Mouse (Mus musculus) intestine, embryonic 16.5 days (tissue): Measurements from ENCODE around the gene Aacs. TPM values are rescaled to one million over a fixed set of nuclear protein-coding genes. Genes with fewer than 3 reads are reported as not detected.
"Not testable (repeated sequence)": the region's sequence is repeated elsewhere in the genome, so short reads cannot be mapped to it uniquely, and the experiment has no call there.

Experiments
- ATAC-seq: fragments of 200-750 bp; cut with Nextera tagmentation; 2 replicates; pipeline ENCODE4 v1.8.0; 2017; ENCODE audit warnings: moderate TSS enrichment, moderate library complexity
- H3K27ac ChIP-seq: fragments of 300-500 bp; sonication (generic); 2 replicates; pipeline ENCODE4 v1.5.1; 2014; ENCODE audit warnings: mild to moderate bottlenecking, low read length
- H3K27me3 ChIP-seq: fragments of 300-500 bp; sonication (generic); replicated peaks from 2 replicates; pipeline ENCODE4 v1.6.1; 2014; ENCODE audit warnings: low read length, control low read depth, mixed read lengths; ENCODE audit not compliant: control insufficient read depth, insufficient read depth
- H3K36me3 ChIP-seq: fragments of 300-500 bp; sonication (generic); 2 replicates; pipeline ENCODE4 v1.6.1; 2014; ENCODE audit warnings: low read length, control low read depth; ENCODE audit not compliant: control insufficient read depth, insufficient read depth
- H3K4me1 ChIP-seq: fragments of 300-500 bp; sonication (generic); 2 replicates; pipeline ENCODE4 v1.6.1; 2014; ENCODE audit warnings: low read length, control low read depth, mixed read lengths; ENCODE audit not compliant: control insufficient read depth, insufficient read depth
- H3K4me2 ChIP-seq: fragments of 300-500 bp; sonication (generic); 2 replicates; pipeline ENCODE4 v1.6.1; 2014; ENCODE audit warnings: low read depth, low read length, control low read depth
- H3K4me3 ChIP-seq: fragments of 300-500 bp; sonication (generic); 2 replicates; pipeline ENCODE4 v1.5.1; 2014; ENCODE audit warnings: mild to moderate bottlenecking, low read length
- H3K9ac ChIP-seq: fragments of 300-500 bp; sonication (generic); 2 replicates; pipeline ENCODE4 v1.6.1; 2014; ENCODE audit warnings: low read depth, low read length
- H3K9me3 ChIP-seq: fragments of 300-500 bp; sonication (generic); 2 replicates; pipeline ENCODE4 v1.6.1; 2016; ENCODE audit warnings: low read length, control low read depth; ENCODE audit not compliant: control insufficient read depth
- WGBS: fragments of 180-500 bp; shearing (Covaris S2); extraction: QIAGEN DNeasy Blood & Tissue Kit; methylation state at CpG from one replicate; pipeline ENCODE4 v1.1.7; 2014; 5-methylcytosine and 5-hydroxymethylcytosine counted together
- polyA plus RNA-seq: library from polyadenylated mRNA; unstranded; fragments of >200 nt; fragmentation: Nextera tagmentation; extraction: Ambion mirVana; gene quantifications from 2 replicates; pipeline ENCODE4 v1.2.1, GENCODE M21; 2015

Aacs gene
- 81.3 and 83.5 TPM in 2 replicates for polyA plus RNA-seq

DNA sequence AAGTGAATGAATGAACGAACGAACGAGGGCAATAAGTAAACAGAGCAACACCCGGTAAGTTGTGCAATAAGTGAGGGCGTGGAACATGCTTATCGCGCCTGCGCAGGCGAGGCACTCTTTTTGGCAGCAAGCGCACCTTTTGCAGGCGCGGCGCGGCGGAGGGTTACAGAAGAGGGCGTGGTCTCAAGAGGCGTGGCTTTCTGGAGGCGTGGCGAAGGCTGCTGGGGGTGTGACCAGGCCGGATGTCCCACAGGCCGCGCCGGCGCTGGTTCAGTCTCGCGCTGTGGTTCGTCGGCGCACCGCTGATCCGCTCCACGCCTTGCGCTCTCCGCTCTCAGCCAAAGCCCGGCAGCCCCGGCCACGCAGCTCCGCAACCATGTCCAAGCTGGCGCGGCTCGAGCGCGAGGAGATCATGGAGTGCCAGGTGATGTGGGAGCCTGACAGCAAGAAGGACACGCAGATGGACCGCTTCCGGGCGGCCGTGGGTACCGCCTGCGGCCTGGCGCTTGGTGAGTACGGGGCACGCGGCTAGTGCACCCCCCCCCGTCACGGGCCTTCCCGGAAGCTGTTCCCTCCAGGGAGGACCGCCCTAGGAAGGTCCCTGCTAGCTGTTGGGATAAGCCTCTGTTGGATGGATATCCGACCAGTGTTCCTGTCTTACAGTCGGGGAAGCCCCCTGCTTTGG lies at the start of gene Aacs:
Aacs (plus strand) TSS at position 214 of the 685 bp plus-strand sequence.
- under 1% methylated on average over 60 of the region's 60 CpGs for WGBS
- Histone ChIP-seq H3K36me3 (no peaks in the 10 kb centered on the region), H3K27ac (peak within 1 kb of the TSS; percentile 87), H3K4me1 (peaks cover 35% of the 10 kb centered on the region), H3K9me3 (no peaks in the 10 kb centered on the region), H3K9ac (peak within 1 kb of the TSS; percentile 85), H3K4me3 (peak within 1 kb of the TSS; percentile 90), H3K4me2 (peak within 1 kb of the TSS; percentile 90), H3K27me3 (no peaks in the 10 kb centered on the region)
- ATAC-seq, result peak; percentile 92

DNA sequence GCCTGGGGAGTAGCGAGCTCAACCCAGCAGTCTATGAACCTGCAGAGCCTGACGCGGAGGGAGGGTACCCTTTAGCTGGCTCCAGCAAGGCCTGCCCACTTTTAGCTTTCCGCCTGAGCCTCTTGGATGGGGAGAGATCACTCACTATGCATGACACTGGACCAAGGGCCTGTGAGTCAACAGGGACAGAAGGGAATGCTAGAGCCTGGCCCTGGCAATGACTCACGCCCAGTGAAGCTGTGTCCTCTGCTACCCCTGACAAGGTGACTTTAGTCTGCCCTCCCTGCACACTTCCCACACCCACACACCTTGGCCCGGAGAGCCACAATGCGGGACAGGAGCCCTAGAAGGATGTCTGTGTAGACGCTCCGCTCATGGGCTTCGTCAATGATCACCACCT lies 49.3 kb upstream of the Aacs start:
- Histone ChIP-seq H3K36me3 (peaks cover 54% of the 10 kb centered on the region), H3K27ac (no peak overlapping the region), H3K27me3 (no peaks in the 10 kb centered on the region), H3K4me2 (no peak overlapping the region), H3K9me3 (no peaks in the 10 kb centered on the region), H3K9ac (no peak overlapping the region), H3K4me1 (no peaks in the 10 kb centered on the region), H3K4me3 (no peak overlapping the region)
- ATAC-seq, result no peak
- WGBS, result 91% methylated on average over 10 of the region's 10 CpGs

DNA sequence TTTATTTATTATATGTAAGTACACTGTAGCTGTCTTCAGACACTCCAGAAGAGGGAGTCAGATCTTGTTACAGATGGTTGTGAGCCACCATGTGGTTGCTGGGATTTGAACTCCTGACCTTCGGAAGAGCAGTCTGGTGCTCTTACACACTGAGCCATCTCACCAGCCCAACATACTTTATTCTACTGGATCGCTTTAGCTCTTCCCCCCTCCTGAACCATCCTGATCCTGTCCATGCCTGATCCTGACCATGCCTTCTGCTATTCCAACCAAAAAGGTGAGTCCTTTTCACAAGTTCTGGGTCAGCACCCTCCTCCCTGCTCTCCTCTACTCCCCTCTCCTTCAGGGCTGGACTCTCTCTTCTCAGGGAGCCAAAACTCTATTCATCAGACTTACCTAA lies 43.3 kb upstream of the Aacs start:
- not testable (repeated sequence) for ATAC-seq, H3K27ac ChIP-seq, H3K4me2 ChIP-seq, H3K9me3 ChIP-seq, H3K4me1 ChIP-seq, H3K27me3 ChIP-seq, H3K4me3 ChIP-seq, H3K9ac ChIP-seq
- H3K36me3 ChIP-seq, result peaks cover 23% of the 10 kb centered on the region
- WGBS, result 88% methylated on average over 2 of the region's 2 CpGs

DNA sequence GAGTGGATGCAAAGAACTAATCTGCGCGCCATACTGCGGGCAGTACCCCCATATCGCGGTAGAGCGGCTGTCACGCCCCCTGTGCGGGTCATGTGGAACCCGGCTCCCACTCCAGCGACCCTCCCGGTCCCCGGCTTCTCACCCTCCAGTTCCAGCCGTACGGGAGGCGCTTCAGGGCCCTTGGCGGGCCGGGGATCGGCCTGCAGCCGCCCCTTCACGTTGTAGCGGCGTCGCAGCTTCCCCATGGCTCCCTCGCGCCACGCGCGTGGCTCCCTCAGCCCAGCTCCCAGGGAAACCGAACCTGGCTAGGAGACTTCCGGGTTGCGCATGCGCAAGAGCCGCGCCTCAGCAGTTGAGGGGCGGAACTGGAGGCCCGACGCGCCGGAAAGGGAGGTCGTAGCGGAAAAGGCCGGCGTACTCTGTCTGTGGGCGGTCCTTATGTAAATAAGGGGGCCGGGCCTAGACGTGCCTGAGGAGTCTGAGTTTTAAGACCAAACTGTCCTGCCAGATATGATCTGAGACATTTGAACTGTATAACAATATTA lies 41.7 kb upstream of the Aacs start, which contains the start of gene Dhx37:
Dhx37 (minus strand) TSS at position 329 of the 545 bp plus-strand sequence.
- Histone ChIP-seq H3K27me3 (no peaks in the 10 kb centered on the region), H3K4me1 (peaks cover 9% of the 10 kb centered on the region), H3K4me2 (peak within 1 kb of the TSS; percentile 91), H3K27ac (peak within 1 kb of the TSS; percentile 33; the same call in 1 of the 2 replicates), H3K4me3 (peak within 1 kb of the TSS; percentile 99), H3K9ac (peak within 1 kb of the TSS; percentile 93), H3K9me3 (no peaks in the 10 kb centered on the region), H3K36me3 (peaks cover 12% of the 10 kb centered on the region)
- WGBS, result under 1% methylated on average over 46 of the region's 46 CpGs
- ATAC-seq, result peak; percentile 96

DNA sequence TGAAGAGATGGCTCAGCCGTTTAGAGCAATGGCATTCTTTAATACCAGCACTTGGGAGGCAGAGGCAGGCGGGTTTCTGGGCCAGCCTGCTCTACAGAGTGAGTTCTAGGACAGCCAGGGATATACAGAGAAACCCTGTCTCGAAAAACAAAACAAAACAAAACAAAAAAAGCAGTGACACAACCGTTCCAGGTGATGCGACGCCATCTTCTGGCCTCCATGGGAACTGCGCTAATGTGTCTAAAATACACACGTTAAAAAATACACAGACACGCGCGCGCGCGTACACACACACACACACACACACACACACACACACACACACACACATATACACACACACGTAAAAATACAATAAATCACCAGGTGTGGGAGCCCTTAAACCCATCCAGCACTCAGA lies 41.3 kb upstream of the Aacs start:
- not testable (repeated sequence) for H3K36me3 ChIP-seq, H3K27ac ChIP-seq, ATAC-seq, H3K27me3 ChIP-seq, H3K9me3 ChIP-seq, H3K4me1 ChIP-seq, H3K9ac ChIP-seq
- 54% methylated on average over 15 of the region's 15 CpGs for WGBS
- Histone ChIP-seq H3K4me2 (peak overlapping the region; percentile 31; the same call in 1 of the 2 replicates), H3K4me3 (peak overlapping the region; percentile 6; the same call in 1 of the 2 replicates)

DNA sequence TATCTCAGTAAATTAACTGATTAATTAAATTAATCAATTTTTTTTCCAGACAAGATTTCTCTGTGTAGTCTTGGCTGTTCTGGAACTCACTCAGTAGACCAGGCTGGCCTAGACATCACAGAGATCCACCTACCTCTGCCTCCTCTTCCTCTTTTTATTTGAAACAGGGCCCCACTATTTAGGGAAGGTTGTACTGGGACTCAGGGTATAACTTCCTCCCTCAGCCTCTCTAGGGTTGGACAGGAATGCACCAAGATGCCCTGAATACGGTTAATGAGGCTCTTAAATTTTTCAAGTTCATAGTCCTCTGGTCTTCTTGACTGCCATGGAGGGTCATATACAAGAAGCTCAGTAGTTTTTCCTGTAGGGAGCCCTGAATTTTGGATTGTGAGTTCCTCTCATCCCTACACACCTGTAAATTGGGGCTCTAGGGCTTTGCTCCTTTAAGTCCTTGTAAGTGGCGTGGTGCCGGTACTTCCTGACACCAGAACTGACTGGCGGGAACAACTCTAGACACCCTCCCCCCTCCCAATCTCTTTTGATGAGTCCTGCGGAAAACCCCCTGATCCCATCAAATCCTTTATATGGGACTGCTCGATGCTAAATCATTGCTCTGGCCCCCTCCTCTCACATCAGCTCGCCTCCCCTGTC lies 34.9 kb upstream of the Aacs start:
- Histone ChIP-seq H3K9me3 (no peaks in the 10 kb centered on the region), H3K27ac (peak overlapping the region; percentile 77), H3K4me2 (peak overlapping the region; percentile 54), H3K4me1 (peaks cover 9% of the 10 kb centered on the region), H3K4me3 (peak overlapping the region; percentile 85), H3K27me3 (no peaks in the 10 kb centered on the region), H3K9ac (peak overlapping the region; percentile 88), H3K36me3 (no peaks in the 10 kb centered on the region)
- WGBS, result 2% methylated on average over 7 of the region's 7 CpGs
- peak; percentile 19 for ATAC-seq

DNA sequence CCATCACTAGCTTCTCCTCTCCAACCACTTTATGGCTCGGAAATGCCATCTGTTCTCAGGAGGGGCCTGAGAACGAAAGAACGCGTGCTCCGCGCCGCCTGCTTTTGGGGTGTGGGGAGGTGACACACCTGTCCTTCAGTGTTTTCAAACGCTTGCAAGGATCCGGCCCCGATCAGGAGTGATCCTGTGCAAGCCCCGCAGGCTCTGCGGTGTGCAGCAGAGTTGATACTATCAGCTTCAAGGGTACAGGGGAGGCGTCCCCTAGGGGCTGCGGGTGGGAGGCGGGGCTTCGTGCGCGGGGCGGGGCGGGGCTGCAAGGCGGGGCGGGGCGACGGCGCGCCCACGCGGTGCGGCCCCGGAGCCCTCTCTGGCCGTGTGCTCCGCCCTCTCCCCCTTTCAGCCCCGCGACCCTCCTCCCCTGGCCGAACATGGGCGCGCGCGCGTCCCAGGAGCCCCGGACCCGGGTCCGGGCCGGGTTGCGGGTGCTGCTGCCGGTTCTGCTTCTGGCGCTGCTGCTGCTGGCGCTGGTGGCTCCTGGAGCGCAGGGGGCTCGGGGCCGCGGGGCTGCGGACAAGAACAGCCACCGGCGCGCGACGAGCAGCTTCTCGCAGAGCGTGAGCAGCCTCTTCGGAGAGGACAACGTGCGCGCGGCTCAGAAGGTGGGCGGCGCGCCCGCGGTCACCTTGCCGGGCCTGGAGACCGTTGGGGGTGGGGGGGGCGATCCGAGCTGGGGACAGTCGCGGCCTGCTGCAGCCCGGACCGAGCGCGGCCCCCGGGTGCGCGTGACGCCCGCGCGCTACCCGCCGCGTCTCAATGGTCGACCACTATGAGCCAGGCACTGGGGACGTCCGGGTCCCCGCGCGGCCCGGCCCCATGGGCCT lies 34.1 kb upstream of the Aacs start, which contains the start of gene Bri3bp:
Bri3bp (plus strand) TSS at position 335 of the 881 bp plus-strand sequence.
- Histone ChIP-seq H3K4me3 (peak within 1 kb of the TSS; percentile 85), H3K9me3 (no peaks in the 10 kb centered on the region), H3K4me1 (peaks cover 9% of the 10 kb centered on the region), H3K36me3 (no peaks in the 10 kb centered on the region), H3K9ac (peak within 1 kb of the TSS; percentile 88), H3K27ac (peak within 1 kb of the TSS; percentile 77), H3K4me2 (peak within 1 kb of the TSS; percentile 54), H3K27me3 (no peaks in the 10 kb centered on the region)
- peak; percentile 91 for ATAC-seq
- under 1% methylated on average over 81 of the region's 97 CpGs for WGBS

DNA sequence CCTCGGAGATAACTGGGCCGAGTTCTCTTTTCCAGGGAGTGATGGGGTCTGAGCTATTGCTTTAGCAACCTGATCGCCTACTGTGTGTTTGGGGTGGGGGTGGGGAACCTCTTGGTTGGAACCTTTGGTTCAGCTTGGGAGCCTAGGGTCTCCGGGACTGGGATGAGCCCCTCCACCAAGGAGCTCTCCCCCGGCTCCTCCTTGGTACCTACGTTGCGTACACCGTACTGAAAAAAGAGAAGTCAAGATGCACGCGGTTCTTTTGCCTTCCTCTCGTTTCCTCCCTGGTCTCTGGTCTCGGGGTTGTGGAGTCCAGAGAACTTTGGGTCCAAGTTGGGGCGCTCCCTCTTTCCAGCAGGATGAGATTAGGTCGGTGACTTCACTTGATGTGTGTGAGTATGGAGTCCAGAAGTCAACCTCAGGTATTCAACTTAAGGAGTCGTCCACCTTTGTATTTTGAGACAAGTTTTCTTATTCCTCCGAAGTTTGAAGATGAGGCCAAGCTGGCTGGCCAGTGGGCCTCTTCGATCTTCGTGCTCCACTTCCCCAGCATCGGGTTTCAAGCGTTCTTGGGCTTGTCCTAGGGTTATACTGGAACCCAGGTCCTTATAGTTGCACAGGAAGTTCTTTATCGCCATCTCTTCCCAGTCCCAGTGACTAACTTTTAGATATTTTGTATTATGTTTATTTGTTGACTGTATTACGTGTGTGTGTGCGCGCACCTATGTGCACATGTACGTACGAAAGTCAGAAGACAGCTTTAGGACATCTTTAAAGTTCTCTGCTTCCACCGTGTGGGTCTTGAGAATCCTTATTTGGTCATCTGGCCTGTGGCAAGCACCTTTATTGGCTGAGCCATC lies 33.2 kb upstream of the Aacs start:
- Histone ChIP-seq H3K4me2 (peak overlapping the region; percentile 54), H3K9ac (peak overlapping the region; percentile 88), H3K36me3 (no peaks in the 10 kb centered on the region), H3K4me3 (peak overlapping the region; percentile 85), H3K4me1 (peaks cover 9% of the 10 kb centered on the region), H3K27me3 (no peaks in the 10 kb centered on the region), H3K27ac (peak overlapping the region; percentile 77), H3K9me3 (no peaks in the 10 kb centered on the region)
- 21% methylated on average over 27 of the region's 27 CpGs for WGBS
- ATAC-seq, result peak; percentile 41
